Mouse (Mus musculus): Measurements from ENCODE around the gene Fam124a. TPM values are rescaled to one million over a fixed set of nuclear protein-coding genes. Genes with fewer than 3 reads are reported as not detected.

The Fam124a gene
- 58.4 and 71.2 TPM in 2 replicates for polyA plus RNA-seq (2015; fragmentation: Nextera tagmentation; extraction: Ambion mirVana)

- Histone ChIP-seq H3K27ac (replicated peaks) (peak within 1 kb of the TSS; percentile 82), H3K4me3 (replicated peaks) (peak within 1 kb of the TSS; percentile 61), H3K9me3 (replicated peaks) (no peaks in the 10 kb centered on the region), H3K36me3 (no peaks in the 10 kb centered on the region), H3K4me1 (peaks cover 42% of the 10 kb centered on the region), H3K27me3 (replicated peaks) (peaks cover 3% of the 10 kb centered on the region; the same call in 1 of the 2 replicates), H3K4me2 (peak within 1 kb of the TSS; percentile 89), H3K9ac (replicated peaks) (peak within 1 kb of the TSS; percentile 71)
- ATAC-seq (ENCODE audit: low FRiP score): peak; percentile 94
- WGBS: under 1% methylated on average over 51 of the region's 51 CpGs
Measured at GRCm38 (mm10) chr14:62555309-62555829, at the start of gene Fam124a. Fam124a (plus strand) TSS chr14:62555737.

- H3K36me3 ChIP-seq: no peaks in the 10 kb centered on the region
Measured at GRCm38 (mm10) chr14:62506261-62506660, 49.3 kb upstream of the Fam124a start.

GRCm38 (mm10) chr14:62509350-62509749 lies 46.2 kb upstream of the Fam124a start:
- Histone ChIP-seq H3K36me3 (no peaks in the 10 kb centered on the region), H3K9ac (replicated peaks) (no peak overlapping the region), H3K9me3 (replicated peaks) (no peaks in the 10 kb centered on the region), H3K4me2 (no peak overlapping the region), H3K27ac (replicated peaks) (no peak overlapping the region), H3K4me3 (replicated peaks) (no peak overlapping the region), H3K27me3 (replicated peaks) (no peaks in the 10 kb centered on the region), H3K4me1 (no peaks in the 10 kb centered on the region)
- no peak for ATAC-seq (ENCODE audit: low FRiP score)
- WGBS: 61% methylated on average over 3 of the region's 3 CpGs

More at GRCm38 (mm10) chr14:62506261-62506660, 49.3 kb upstream of the Fam124a start:
- no peaks in the 10 kb centered on the region for H3K27me3 ChIP-seq (replicated peaks)
- no peak overlapping the region for H3K27ac ChIP-seq (replicated peaks)
- H3K4me1 ChIP-seq: no peaks in the 10 kb centered on the region
- H3K4me3 ChIP-seq (replicated peaks): no peak overlapping the region
- WGBS: 74% methylated on average over 3 of the region's 3 CpGs
- H3K9me3 ChIP-seq (replicated peaks): no peaks in the 10 kb centered on the region
- ATAC-seq (ENCODE audit: low FRiP score): no peak
- H3K9ac ChIP-seq (replicated peaks): no peak overlapping the region
- H3K4me2 ChIP-seq: no peak overlapping the region

- H3K4me2 ChIP-seq: no peak overlapping the region
- H3K4me3 ChIP-seq (replicated peaks): no peak overlapping the region
- no peaks in the 10 kb centered on the region for H3K27me3 ChIP-seq (replicated peaks)
- H3K9ac ChIP-seq (replicated peaks): no peak overlapping the region
- H3K27ac ChIP-seq (replicated peaks): no peak overlapping the region
- no peaks in the 10 kb centered on the region for H3K4me1 ChIP-seq
- ATAC-seq (ENCODE audit: low FRiP score): no peak
- WGBS: 70% methylated on average over 1 of the region's 1 CpGs
- no peaks in the 10 kb centered on the region for H3K9me3 ChIP-seq (replicated peaks)
- no peaks in the 10 kb centered on the region for H3K36me3 ChIP-seq
Measured at GRCm38 (mm10) chr14:62512845-62513244, 42.7 kb upstream of the Fam124a start.

- Histone ChIP-seq H3K27me3 (replicated peaks) (no peaks in the 10 kb centered on the region), H3K36me3 (no peaks in the 10 kb centered on the region), H3K9me3 (replicated peaks) (no peaks in the 10 kb centered on the region), H3K4me3 (replicated peaks) (no peak overlapping the region), H3K27ac (replicated peaks) (no peak overlapping the region), H3K4me2 (no peak overlapping the region), H3K4me1 (peaks cover 1% of the 10 kb centered on the region), H3K9ac (replicated peaks) (no peak overlapping the region)
- no peak for ATAC-seq (ENCODE audit: low FRiP score)
- 76% methylated on average over 2 of the region's 2 CpGs for WGBS
Measured at GRCm38 (mm10) chr14:62530951-62531350, 24.6 kb upstream of the Fam124a start.

- H3K27ac ChIP-seq (replicated peaks): peak overlapping the region; percentile 63; the same call in 1 of the 2 replicates
- ATAC-seq (ENCODE audit: low FRiP score): peak; percentile 72
- peaks cover 7% of the 10 kb centered on the region for H3K4me1 ChIP-seq
Measured at GRCm38 (mm10) chr14:62536127-62536526, 19.4 kb upstream of the Fam124a start.

GRCm38 (mm10) chr14:62536988-62537387 lies 18.5 kb upstream of the Fam124a start:
- Histone ChIP-seq H3K4me2 (no peak overlapping the region), H3K9me3 (replicated peaks) (no peaks in the 10 kb centered on the region), H3K4me1 (peaks cover 7% of the 10 kb centered on the region), H3K27ac (replicated peaks) (no peak overlapping the region), H3K9ac (replicated peaks) (no peak overlapping the region), H3K27me3 (replicated peaks) (no peaks in the 10 kb centered on the region), H3K36me3 (no peaks in the 10 kb centered on the region), H3K4me3 (replicated peaks) (no peak overlapping the region)
- ATAC-seq (ENCODE audit: low FRiP score): no peak
- 61% methylated on average over 5 of the region's 5 CpGs for WGBS

More at GRCm38 (mm10) chr14:62536127-62536526, 19.4 kb upstream of the Fam124a start:
- Histone ChIP-seq H3K9ac (replicated peaks) (no peak overlapping the region), H3K4me3 (replicated peaks) (no peak overlapping the region), H3K27me3 (replicated peaks) (no peaks in the 10 kb centered on the region), H3K9me3 (replicated peaks) (no peaks in the 10 kb centered on the region), H3K36me3 (no peaks in the 10 kb centered on the region), H3K4me2 (no peak overlapping the region)
- 46% methylated on average over 5 of the region's 5 CpGs for WGBS

GRCm38 (mm10) chr14:62539834-62540233 lies 15.7 kb upstream of the Fam124a start:
- Histone ChIP-seq H3K27me3 (replicated peaks) (no peaks in the 10 kb centered on the region), H3K4me3 (replicated peaks) (no peak overlapping the region), H3K4me2 (no peak overlapping the region), H3K27ac (replicated peaks) (no peak overlapping the region), H3K9me3 (replicated peaks) (no peaks in the 10 kb centered on the region), H3K9ac (replicated peaks) (no peak overlapping the region), H3K36me3 (no peaks in the 10 kb centered on the region), H3K4me1 (peaks cover 7% of the 10 kb centered on the region)
- ATAC-seq (ENCODE audit: low FRiP score): no peak
- 76% methylated on average over 3 of the region's 3 CpGs for WGBS

- ATAC-seq (ENCODE audit: low FRiP score): no peak
- Histone ChIP-seq H3K4me1 (no peaks in the 10 kb centered on the region), H3K27me3 (replicated peaks) (no peaks in the 10 kb centered on the region), H3K27ac (replicated peaks) (no peak overlapping the region), H3K36me3 (no peaks in the 10 kb centered on the region), H3K9ac (replicated peaks) (no peak overlapping the region), H3K4me3 (replicated peaks) (no peak overlapping the region), H3K9me3 (replicated peaks) (no peaks in the 10 kb centered on the region), H3K4me2 (no peak overlapping the region)
- 86% methylated on average over 1 of the region's 1 CpGs for WGBS
Measured at GRCm38 (mm10) chr14:62541751-62542150, 13.8 kb upstream of the Fam124a start.

GRCm38 (mm10) chr14:62546296-62546695 lies 9.2 kb upstream of the Fam124a start:
- H3K4me1 ChIP-seq: no peaks in the 10 kb centered on the region
- no peak overlapping the region for H3K4me3 ChIP-seq (replicated peaks)
- no peak overlapping the region for H3K27ac ChIP-seq (replicated peaks)
- H3K9ac ChIP-seq (replicated peaks): no peak overlapping the region
- no peak for ATAC-seq (ENCODE audit: low FRiP score)
- H3K27me3 ChIP-seq (replicated peaks): no peaks in the 10 kb centered on the region
- H3K36me3 ChIP-seq: no peaks in the 10 kb centered on the region
- 87% methylated on average over 6 of the region's 6 CpGs for WGBS
- H3K9me3 ChIP-seq (replicated peaks): no peaks in the 10 kb centered on the region
- no peak overlapping the region for H3K4me2 ChIP-seq

GRCm38 (mm10) chr14:62546746-62547145 lies 8.8 kb upstream of the Fam124a start:
- no peak overlapping the region for H3K4me3 ChIP-seq (replicated peaks)
- H3K36me3 ChIP-seq: no peaks in the 10 kb centered on the region
- H3K9me3 ChIP-seq (replicated peaks): no peaks in the 10 kb centered on the region
- no peaks in the 10 kb centered on the region for H3K27me3 ChIP-seq (replicated peaks)
- H3K4me1 ChIP-seq: no peaks in the 10 kb centered on the region
- no peak overlapping the region for H3K4me2 ChIP-seq
- 39% methylated on average over 4 of the region's 4 CpGs for WGBS
- no peak for ATAC-seq (ENCODE audit: low FRiP score)
- H3K9ac ChIP-seq (replicated peaks): no peak overlapping the region
- no peak overlapping the region for H3K27ac ChIP-seq (replicated peaks)

- WGBS: 26% methylated on average over 3 of the region's 4 CpGs
- Histone ChIP-seq H3K4me2 (no peak overlapping the region), H3K9ac (replicated peaks) (no peak overlapping the region), H3K36me3 (no peaks in the 10 kb centered on the region), H3K4me1 (peaks cover 5% of the 10 kb centered on the region), H3K27ac (replicated peaks) (no peak overlapping the region), H3K4me3 (replicated peaks) (no peak overlapping the region), H3K9me3 (replicated peaks) (no peaks in the 10 kb centered on the region), H3K27me3 (replicated peaks) (peaks cover 3% of the 10 kb centered on the region; the same call in 1 of the 2 replicates)
- ATAC-seq (ENCODE audit: low FRiP score): no peak
Measured at GRCm38 (mm10) chr14:62550121-62550520, 5.4 kb upstream of the Fam124a start.

Measured in neural tube, embryonic 15.5 days (tissue).